Mouse (Mus musculus) stomach, embryonic 15.5 days (tissue): Measurements from ENCODE around the gene AC170998.1. TPM values are rescaled to one million over a fixed set of nuclear protein-coding genes. Genes with fewer than 3 reads are reported as not detected.
"Not testable (repeated sequence)": the region's sequence is repeated elsewhere in the genome, so short reads cannot be mapped to it uniquely, and the experiment has no call there.

ENCODE experiments used
- ATAC-seq: fragments of 200-750 bp; cut with Nextera tagmentation; 2 replicates; pipeline ENCODE4 v1.8.0; 2017; ENCODE audit warnings: low read depth, moderate number of reproducible peaks, moderate TSS enrichment; ENCODE audit not compliant: insufficient read depth, low FRiP score
- H3K27ac ChIP-seq: fragments of 300-500 bp; sonication (generic); 2 replicates; pipeline ENCODE4 v1.5.1; 2015; ENCODE audit warnings: mild to moderate bottlenecking, inconsistent platforms
- H3K27me3 ChIP-seq: fragments of 300-500 bp; sonication (generic); replicated peaks from 2 replicates; pipeline ENCODE4 v1.6.1; 2015; ENCODE audit warnings: inconsistent platforms
- H3K36me3 ChIP-seq: fragments of 300-500 bp; sonication (generic); 2 replicates; pipeline ENCODE4 v1.6.1; 2015; ENCODE audit warnings: inconsistent platforms
- H3K4me1 ChIP-seq: fragments of 300-500 bp; sonication (generic); 2 replicates; pipeline ENCODE4 v1.6.1; 2015; ENCODE audit warnings: inconsistent platforms
- H3K4me2 ChIP-seq: fragments of 300-500 bp; sonication (generic); 2 replicates; pipeline ENCODE4 v1.6.1; 2015; ENCODE audit warnings: mild to moderate bottlenecking, inconsistent platforms
- H3K4me3 ChIP-seq: fragments of 300-500 bp; sonication (generic); replicated peaks from 2 replicates; pipeline ENCODE4 v1.5.1; 2015; ENCODE audit warnings: inconsistent platforms
- H3K9ac ChIP-seq: fragments of 300-500 bp; sonication (generic); 2 replicates; pipeline ENCODE4 v1.6.1; 2015; ENCODE audit warnings: inconsistent platforms
- H3K9me3 ChIP-seq: fragments of 300-500 bp; sonication (generic); 2 replicates; pipeline ENCODE4 v1.6.1; 2016; ENCODE audit warnings: inconsistent platforms
- WGBS: fragments of 180-500 bp; shearing (Covaris S2); methylation state at CpG from one replicate; pipeline ENCODE4 v1.1.7; 2015; 5-methylcytosine and 5-hydroxymethylcytosine counted together
- polyA plus RNA-seq: library from polyadenylated mRNA; unstranded; fragments of >200 nt; fragmentation: Nextera tagmentation; extraction: Ambion mirVana; gene quantifications from 2 replicates; pipeline ENCODE4 v1.2.1, GENCODE M21; 2015

The AC170998.1 gene
- polyA plus RNA-seq, 1 experiment from 2014 or later, result 3.4 TPM

DNA sequence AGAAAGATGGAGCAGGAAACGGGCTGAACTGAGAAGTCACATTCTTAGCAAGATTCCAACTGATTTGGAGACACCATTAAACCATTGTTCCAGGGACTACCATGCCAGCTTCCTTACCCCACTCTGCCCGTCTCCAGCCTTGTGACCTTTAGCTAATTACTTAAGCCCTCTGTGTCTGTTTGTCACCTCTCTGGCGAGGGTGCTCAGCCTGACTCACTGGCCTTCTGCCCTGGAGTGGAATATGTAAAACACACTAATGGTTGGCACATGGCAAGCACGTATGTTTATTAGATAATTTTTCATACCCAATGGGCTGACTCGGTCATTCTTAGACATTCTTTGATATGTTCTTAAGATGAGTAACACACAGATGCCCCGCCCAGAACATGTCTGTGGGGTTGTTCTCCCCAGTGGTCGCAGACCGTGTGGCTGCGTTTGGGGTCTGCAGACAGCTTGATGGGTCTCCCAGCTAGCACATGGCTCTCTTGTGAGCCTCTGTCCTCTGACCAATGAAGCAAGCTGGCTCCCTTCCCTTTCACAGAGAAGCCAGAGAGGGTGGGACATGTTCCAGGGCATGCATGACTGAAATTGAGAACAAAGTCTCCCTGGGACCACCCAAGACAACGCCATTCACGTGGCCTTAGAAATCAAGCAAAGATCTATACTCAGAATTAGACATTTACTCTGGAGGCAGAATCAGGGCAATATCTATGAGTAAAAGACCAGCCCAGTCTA is 41.1 kb downstream of the AC170998.1 start:
- H3K9ac ChIP-seq, result no peak overlapping the region
- H3K4me3 ChIP-seq, result no peak overlapping the region
- H3K27ac ChIP-seq, result no peak overlapping the region
- H3K36me3 ChIP-seq, result no peaks in the 10 kb centered on the region
- H3K9me3 ChIP-seq, result no peaks in the 10 kb centered on the region
- 75% methylated on average over 11 of the region's 11 CpGs for WGBS
- ATAC-seq, result no peak
- peaks cover 15% of the 10 kb centered on the region for H3K4me1 ChIP-seq
- no peaks in the 10 kb centered on the region for H3K27me3 ChIP-seq
- no peak overlapping the region for H3K4me2 ChIP-seq

DNA sequence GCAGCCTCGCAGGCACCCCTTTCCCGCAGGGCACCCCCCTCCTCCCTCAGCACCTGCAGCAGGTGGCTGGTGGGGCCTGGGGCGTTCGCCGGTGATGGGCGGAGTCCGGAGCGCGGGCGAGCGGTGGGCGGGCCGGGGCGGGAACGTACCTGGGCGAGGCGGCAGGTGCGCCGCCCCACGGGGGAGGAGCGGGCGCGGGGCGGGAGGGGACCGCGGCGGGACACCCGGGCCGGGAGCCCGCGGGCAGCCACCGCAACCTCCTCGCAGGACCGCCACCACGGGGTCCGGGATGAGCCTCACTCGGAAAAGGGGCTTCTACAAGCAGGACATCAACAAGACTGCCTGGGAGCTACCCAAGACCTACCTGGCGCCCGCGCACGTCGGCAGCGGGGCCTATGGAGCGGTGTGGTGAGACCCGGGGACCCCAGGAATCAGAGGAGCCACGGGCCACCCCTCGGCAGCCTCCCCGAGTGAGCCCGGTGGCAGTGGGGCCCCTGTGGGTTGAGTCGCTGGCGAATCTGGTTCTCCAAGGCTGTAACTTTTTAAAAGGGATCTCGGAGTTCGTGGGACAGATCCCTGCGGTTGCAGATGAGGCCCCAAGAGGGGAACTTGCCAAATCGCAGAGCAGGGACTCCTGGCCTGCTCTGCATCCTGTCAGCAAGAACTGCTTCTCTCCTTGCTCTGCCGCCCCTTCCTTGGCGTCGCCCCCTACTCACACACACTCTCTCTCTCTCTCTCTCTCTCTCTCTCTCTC is 43.4 kb downstream of the AC170998.1 start, which contains the start of gene Mapk13:
Gene Mapk13 (plus strand): TSS at position 177 of the 754 bp plus-strand sequence.
- Histone ChIP-seq H3K27ac (peak within 1 kb of the TSS; percentile 63), H3K9ac (peak within 1 kb of the TSS; percentile 61), H3K27me3 (no peaks in the 10 kb centered on the region), H3K4me3 (peak within 1 kb of the TSS; percentile 61), H3K4me2 (peak within 1 kb of the TSS; percentile 87), H3K4me1 (peaks cover 15% of the 10 kb centered on the region), H3K9me3 (no peaks in the 10 kb centered on the region), H3K36me3 (no peaks in the 10 kb centered on the region)
- under 1% methylated on average over 55 of the region's 58 CpGs for WGBS
- peak; percentile 34; the same call in 1 of the 2 replicates for ATAC-seq

- 3% methylated on average over 24 of the region's 24 CpGs for WGBS
- H3K36me3 ChIP-seq, result no peaks in the 10 kb centered on the region
Measured at GRCm38 (mm10) chr17:28769875-28770421, 44.1 kb downstream of the AC170998.1 start.

GRCm38 (mm10) chr17:28771289-28771688 is 45.4 kb downstream of the AC170998.1 start:
- no peak for ATAC-seq
- no peak overlapping the region for H3K4me2 ChIP-seq
- no peak overlapping the region for H3K9ac ChIP-seq
- H3K4me1 ChIP-seq, result peaks cover 15% of the 10 kb centered on the region
- H3K4me3 ChIP-seq, result no peak overlapping the region
- H3K27me3 ChIP-seq, result no peaks in the 10 kb centered on the region
- no peak overlapping the region for H3K27ac ChIP-seq
- no peaks in the 10 kb centered on the region for H3K9me3 ChIP-seq
- whole genome bisulfite sequencing, result 79% methylated on average over 5 of the region's 5 CpGs
- 0 out of 2 replicates have a peak, but pooled peaks cover 5% of the 10 kb centered on the region for H3K36me3 ChIP-seq

More at GRCm38 (mm10) chr17:28769875-28770421, 44.1 kb downstream of the AC170998.1 start:
- Histone ChIP-seq H3K4me3 (peak overlapping the region; percentile 61), H3K9me3 (no peaks in the 10 kb centered on the region), H3K4me2 (peak overlapping the region; percentile 87), H3K27me3 (no peaks in the 10 kb centered on the region), H3K27ac (peak overlapping the region; percentile 63; the same call in 1 of the 2 replicates), H3K4me1 (peaks cover 15% of the 10 kb centered on the region), H3K9ac (peak overlapping the region; percentile 61)
- peak; percentile 48 for ATAC-seq

DNA sequence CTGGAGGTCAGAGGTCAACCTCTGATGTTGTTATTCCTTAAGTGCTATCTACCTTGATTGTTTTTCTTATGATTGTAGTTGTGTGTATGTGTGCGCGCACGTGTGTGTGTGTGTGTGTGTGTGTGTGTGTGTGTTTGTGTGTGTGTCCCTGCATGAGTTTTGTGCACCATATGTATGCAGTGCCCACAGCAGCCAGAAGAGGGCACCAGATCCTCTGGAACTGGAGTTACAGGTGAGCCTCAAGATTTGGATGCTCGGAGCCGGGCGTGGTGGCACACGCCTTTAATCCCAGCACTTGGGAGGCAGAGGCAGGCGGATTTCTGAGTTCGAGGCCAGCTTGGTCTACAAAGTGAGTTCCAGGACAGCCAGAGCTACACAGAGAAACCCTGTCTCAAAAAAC is 48.4 kb downstream of the AC170998.1 start:
- not testable (repeated sequence) for ATAC-seq, H3K9ac ChIP-seq, H3K27me3 ChIP-seq, H3K4me3 ChIP-seq, H3K4me2 ChIP-seq, H3K9me3 ChIP-seq, H3K27ac ChIP-seq
- Histone ChIP-seq H3K36me3 (0 out of 2 replicates have a peak, but pooled peaks cover 10% of the 10 kb centered on the region), H3K4me1 (peaks cover 14% of the 10 kb centered on the region)
- WGBS, result 95% methylated on average over 9 of the region's 9 CpGs

- ATAC-seq, result no peak
- no peak overlapping the region for H3K4me2 ChIP-seq
- 0 out of 2 replicates have a peak, but pooled peaks cover 14% of the 10 kb centered on the region for H3K36me3 ChIP-seq
- peaks cover 6% of the 10 kb centered on the region for H3K4me1 ChIP-seq
- WGBS, result 84% methylated on average over 4 of the region's 4 CpGs
- no peaks in the 10 kb centered on the region for H3K9me3 ChIP-seq
- no peak overlapping the region for H3K4me3 ChIP-seq
- no peak overlapping the region for H3K9ac ChIP-seq
- no peak overlapping the region for H3K27ac ChIP-seq
- H3K27me3 ChIP-seq, result no peaks in the 10 kb centered on the region
Measured at GRCm38 (mm10) chr17:28775161-28775560, 49.3 kb downstream of the AC170998.1 start.

Other genes with a start within 250 kb of the AC170998.1 start
- 24.1 and 24.6 TPM in 2 replicates for gene Fkbp5, start 208.6 kb upstream of the AC170998.1 start, polyA plus RNA-seq
- gene Armc12, start 195.3 kb upstream of the AC170998.1 start, polyA plus RNA-seq, result not detected in 2 replicates
- gene Clpsl2, start 176.7 kb upstream of the AC170998.1 start, polyA plus RNA-seq, result not detected in 2 replicates
- gene Clps, start 165.3 kb upstream of the AC170998.1 start, polyA plus RNA-seq, result 3,221 and 3,572 TPM in 2 replicates
- 0.85 and 1.0 TPM in 2 replicates for gene Lhfpl5, start 150.4 kb upstream of the AC170998.1 start, polyA plus RNA-seq
- 75.1 and 79.2 TPM in 2 replicates for gene Srpk1, start 103.4 kb upstream of the AC170998.1 start, polyA plus RNA-seq
- gene Slc26a8, start 35.9 kb upstream of the AC170998.1 start, polyA plus RNA-seq, result 0.48 and 0.49 TPM in 2 replicates
- 40.7 and 44.9 TPM in 2 replicates for gene Mapk14, start 34.8 kb upstream of the AC170998.1 start, polyA plus RNA-seq
- gene Mapk13, start 43.2 kb downstream of the AC170998.1 start, polyA plus RNA-seq, result 95.5 and 115 TPM in 2 replicates
- 14.5 and 15.1 TPM in 2 replicates for gene Brpf3, start 75.0 kb downstream of the AC170998.1 start, polyA plus RNA-seq
- gene Pnpla1, start 132.3 kb downstream of the AC170998.1 start, polyA plus RNA-seq, result 0.32 and 0.50 TPM in 2 replicates
- gene 4930539E08Rik, start 189.2 kb downstream of the AC170998.1 start, polyA plus RNA-seq, result 0.71 and 0.81 TPM in 2 replicates
- gene Pxt1, start 217.8 kb downstream of the AC170998.1 start, polyA plus RNA-seq, result 0.17 TPM in 1 of 2 replicates, not detected in the other
- gene Kctd20, start 225.9 kb downstream of the AC170998.1 start, polyA plus RNA-seq, result 68.4 and 74.9 TPM in 2 replicates